Mouse (Mus musculus) liver, embryonic 14.5 days (tissue): ENCODE data around the gene Lsamp.

Experiments
- CTCF ChIP-seq: IDR thresholded peaks from 2 replicates; pipeline ENCODE4 v1.5.1; 2016; ENCODE audit warnings: antibody characterized with exemption, low read depth, control low read depth
- EP300 ChIP-seq: IDR thresholded peaks from 2 replicates; pipeline ENCODE4 v1.6.1; 2016; ENCODE audit warnings: antibody characterized with exemption, low read depth

DNA sequence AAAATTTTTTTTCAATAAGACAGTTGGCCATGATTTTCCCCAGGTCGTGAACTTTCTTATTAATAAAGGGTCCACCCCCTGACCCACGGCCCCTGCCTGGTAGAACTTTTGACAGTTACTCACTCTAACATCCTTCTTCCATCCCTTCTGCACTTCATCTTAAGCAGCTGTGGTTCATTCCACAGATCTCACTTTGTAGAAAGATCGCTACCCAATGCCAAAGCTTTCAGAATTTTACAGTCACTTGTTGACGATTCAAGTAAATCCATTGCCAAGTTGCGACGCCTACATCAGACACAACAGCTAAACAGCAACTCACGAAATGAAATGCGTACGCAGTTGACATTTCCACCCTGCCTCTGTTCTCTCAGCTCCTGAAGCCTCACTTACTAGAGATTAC lies 2184.1 kb downstream of the Lsamp start:
- no peak for TF ChIP-seq EP300
- no peak for TF ChIP-seq CTCF
